ENCODE assay signal across 9 mouse cellular contexts in the genomic region with DNA sequence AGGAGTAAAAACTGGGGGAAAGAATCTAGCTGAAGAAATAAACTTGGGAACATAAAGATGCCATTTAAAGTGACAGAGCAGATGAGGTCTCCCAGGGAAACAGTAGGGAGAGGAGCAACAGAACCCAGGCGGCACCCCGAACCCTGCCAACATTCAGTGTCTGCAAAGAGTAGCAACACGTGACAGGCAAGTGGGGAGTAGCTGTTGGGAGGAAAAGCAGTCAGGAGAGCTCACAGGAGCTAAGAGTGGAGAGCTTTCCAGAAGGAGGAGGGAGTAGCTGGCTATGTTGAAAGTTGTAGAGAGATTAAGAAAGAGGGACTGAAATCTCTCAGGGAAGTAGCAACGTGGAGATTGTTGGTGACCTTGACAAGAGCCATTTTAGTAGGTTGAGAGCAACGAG. TPM values are rescaled to one million over a fixed set of nuclear protein-coding genes. Genes with fewer than 3 reads are reported as not detected.
DNase-seq lines count a peak whose midpoint lies in the region; ATAC-seq lines count a peak whose summit lies in the region.
"Had no signal": no experiment of that assay in that cellular context is flagged by ENCODE, and none has a peak within 500 bp of the region (broad histone marks: within the 10 kb centered on the region; RNA-seq: fewer than 3 reads in every experiment).

No protein-coding gene starts in this region.

- no peak overlapping the region for H3K9ac ChIP-seq in forebrain, embryonic 14.5 days (ENCODE audit: low read length)
- H3K9ac ChIP-seq in heart, embryonic 11.5 days (ENCODE audit: low read depth, low read length) = no peak overlapping the region

- H3K36me3 ChIP-seq in forebrain, embryonic 14.5 days (ENCODE audit: control insufficient read depth, insufficient read depth, low read length) = no peaks in the 10 kb centered on the region
- no peaks in the 10 kb centered on the region for H3K36me3 ChIP-seq in forebrain, embryonic 10.5 days (replicated peaks)
- no peaks in the 10 kb centered on the region for H3K36me3 ChIP-seq in heart, embryonic 11.5 days (ENCODE audit: control insufficient read depth, insufficient read depth, low read length)

- no peak for ATAC-seq in forebrain, embryonic 14.5 days
- ATAC-seq in heart, embryonic 11.5 days (replicated peaks; ENCODE audit: insufficient number of reproducible peaks, low FRiP score, low TSS enrichment) = 0 out of 2 replicates have a peak, but pooled peaks have one; percentile 35
- ATAC-seq in cerebellum, adult (ENCODE audit: insufficient number of reproducible peaks, low FRiP score, low TSS enrichment) = no peak
- no peak for ATAC-seq in megakaryocyte-erythroid progenitor cell, adult 5-6 weeks (replicated peaks; ENCODE audit: low FRiP score, low TSS enrichment, poor library complexity, severe bottlenecking)

- DNase-seq in forebrain, embryonic 14.5 days (ENCODE audit: low spot score) = peak; percentile 15
- DNase-seq in forebrain, embryonic 10.5 days (ENCODE audit: extremely low spot score, low spot score) = no peak
- peak; percentile 10 for DNase-seq in layer of hippocampus, adult 9-11 months
- no peak for DNase-seq in layer of hippocampus, adult 9-10 months (ENCODE audit: low spot score)
- peak; percentile 67 for DNase-seq in lung, postnatal 25 days (ENCODE audit: low spot score)
- DNase-seq: cerebellum, adult 9-10 months had no signal

- no peak overlapping the region for H3K4me3 ChIP-seq in forebrain, embryonic 14.5 days (ENCODE audit: low read depth, low read length)
- H3K4me3 ChIP-seq in forebrain, embryonic 10.5 days = no peak overlapping the region
- no peak overlapping the region for H3K4me3 ChIP-seq in heart, embryonic 11.5 days (ENCODE audit: low read depth, low read length)

- 61% methylated on average over 5 of the region's 5 CpGs for WGBS in forebrain, embryonic 14.5 days
- WGBS in forebrain, embryonic 10.5 days = 74% methylated on average over 5 of the region's 5 CpGs
- 20% methylated on average over 5 of the region's 5 CpGs for WGBS in heart, embryonic 11.5 days (ENCODE audit: insufficient replicate concordance)

- no peaks in the 10 kb centered on the region for H3K9me3 ChIP-seq in forebrain, embryonic 14.5 days (replicated peaks; ENCODE audit: control insufficient read depth, low read length)
- H3K9me3 ChIP-seq in forebrain, embryonic 10.5 days = no peaks in the 10 kb centered on the region
- no peaks in the 10 kb centered on the region for H3K9me3 ChIP-seq in heart, embryonic 11.5 days (replicated peaks; ENCODE audit: control insufficient read depth, low read length)

- no peak overlapping the region for H3K4me2 ChIP-seq in forebrain, embryonic 14.5 days (ENCODE audit: low read length)
- H3K4me2 ChIP-seq in heart, embryonic 11.5 days = no peak overlapping the region

- no peak overlapping the region for H3K27ac ChIP-seq in forebrain, embryonic 14.5 days (ENCODE audit: low read depth, low read length)
- no peak overlapping the region for H3K27ac ChIP-seq in forebrain, embryonic 10.5 days
- peak overlapping the region; percentile 60 for H3K27ac ChIP-seq in heart, embryonic 11.5 days (ENCODE audit: low read depth, low read length)

- H3K27me3 ChIP-seq in forebrain, embryonic 14.5 days (replicated peaks; ENCODE audit: control insufficient read depth, insufficient read depth, low read length) = no peaks in the 10 kb centered on the region
- peaks cover 8% of the 10 kb centered on the region; the same call in 1 of the 2 replicates for H3K27me3 ChIP-seq in forebrain, embryonic 10.5 days (ENCODE audit: poor library complexity, severe bottlenecking)
- no peaks in the 10 kb centered on the region for H3K27me3 ChIP-seq in heart, embryonic 11.5 days (ENCODE audit: control insufficient read depth, insufficient read depth, low read length)

- H3K4me1 ChIP-seq in forebrain, embryonic 14.5 days (ENCODE audit: control insufficient read depth, insufficient read depth, low read length) = no peaks in the 10 kb centered on the region
- H3K4me1 ChIP-seq in forebrain, embryonic 10.5 days = no peaks in the 10 kb centered on the region
- H3K4me1 ChIP-seq in heart, embryonic 11.5 days (ENCODE audit: control insufficient read depth, insufficient read depth, low read length) = peaks cover 20% of the 10 kb centered on the region

RNA-seq across cellular contexts. Expression of a gene that starts 35.9 kb away (rescaled TPM):
- polyA plus RNA-seq in forebrain, embryonic 14.5 days (2014; fragmentation: Nextera tagmentation; extraction: Ambion mirVana) = 10.6 and 10.9 TPM in 2 replicates
- polyA plus RNA-seq in forebrain, embryonic 10.5 days (2016; fragmentation: Nextera tagmentation; extraction: Ambion mirVana) = 5.8 and 6.6 TPM in 2 replicates
- 6.7 and 7.4 TPM in 2 replicates for polyA plus RNA-seq in heart, embryonic 11.5 days (2014; fragmentation: Nextera tagmentation; extraction: Ambion mirVana)
- 11.0 and 16.9 TPM in 2 replicates for total RNA-seq in megakaryocyte-erythroid progenitor cell, adult 5-6 weeks (2014; fragmentation: Nextera tagmentation)
- 3.0 and 7.0 TPM in 2 replicates for total RNA-seq in megakaryocyte-erythroid progenitor cell, adult 5-6 weeks (2017)

Comparison
In these comparisons a context has a peak if more than half of its experiments do, and no peak if none do; other contexts are left out.
1. DNase-seq: peak in forebrain, embryonic 14.5 days (single experiment), layer of hippocampus, adult 9-11 months (single experiment) and lung, postnatal 25 days (single experiment); none in forebrain, embryonic 10.5 days (single experiment) and layer of hippocampus, adult 9-10 months (single experiment).